Mouse (Mus musculus): ENCODE measurements around the gene Mcur1. TPM values are rescaled to one million over a fixed set of nuclear protein-coding genes. Genes with fewer than 3 reads are reported as not detected.

The Mcur1 gene
- polyA plus RNA-seq, 2 experiments: 18.1 to 19.7 TPM

DNA sequence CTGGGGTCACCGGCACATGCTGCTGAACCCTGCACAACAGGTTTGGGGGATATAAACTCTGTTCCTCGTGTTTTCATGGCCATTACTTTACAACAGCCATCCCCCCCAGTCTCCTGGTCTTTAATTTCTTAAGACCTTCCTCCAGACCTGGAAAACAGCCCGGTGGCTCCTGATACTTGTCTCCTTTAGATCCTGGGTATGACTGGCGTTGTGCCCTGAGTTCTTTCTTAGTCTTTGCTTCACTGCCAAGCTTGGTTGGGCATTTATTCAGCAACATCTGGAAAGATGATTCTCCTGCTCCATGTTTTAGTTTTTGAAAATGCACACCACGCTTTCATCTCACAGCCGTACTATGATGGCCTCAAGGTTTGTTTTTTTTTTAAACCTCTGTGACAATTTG, 40.7 kb downstream of the Mcur1 start:
- H3K27ac ChIP-seq (replicated peaks; ENCODE audit: low read depth, low read length): no peak overlapping the region
- no peak overlapping the region for H3K9ac ChIP-seq (ENCODE audit: low read depth, low read length, severe bottlenecking)
- H3K36me3 ChIP-seq (ENCODE audit: control insufficient read depth, insufficient read depth, low read length): no peaks in the 10 kb centered on the region
- H3K4me1 ChIP-seq (ENCODE audit: control insufficient read depth, insufficient read depth, low read length): peaks cover 4% of the 10 kb centered on the region
- no peak for TF ChIP-seq POLR2A (IDR thresholded peaks at IDR 0.05; ENCODE audit: borderline replicate concordance, extremely low read depth, insufficient read depth, insufficient read length)
- no peak overlapping the region for H3K4me3 ChIP-seq (replicated peaks; ENCODE audit: low read length)
- no peaks in the 10 kb centered on the region for H3K9me3 ChIP-seq (ENCODE audit: control insufficient read depth, low read length)
- H3K4me2 ChIP-seq (replicated peaks; ENCODE audit: low read depth, low read length, severe bottlenecking): no peak overlapping the region
- DNase-seq (ENCODE audit: low spot score): peak; percentile 67
- whole genome bisulfite sequencing: 65% methylated on average over 6 of the region's 6 CpGs
- no peak for ATAC-seq (ENCODE audit: low FRiP score, low read depth)
- H3K27me3 ChIP-seq (ENCODE audit: control insufficient read depth, insufficient read depth, low read length): no peaks in the 10 kb centered on the region

DNA sequence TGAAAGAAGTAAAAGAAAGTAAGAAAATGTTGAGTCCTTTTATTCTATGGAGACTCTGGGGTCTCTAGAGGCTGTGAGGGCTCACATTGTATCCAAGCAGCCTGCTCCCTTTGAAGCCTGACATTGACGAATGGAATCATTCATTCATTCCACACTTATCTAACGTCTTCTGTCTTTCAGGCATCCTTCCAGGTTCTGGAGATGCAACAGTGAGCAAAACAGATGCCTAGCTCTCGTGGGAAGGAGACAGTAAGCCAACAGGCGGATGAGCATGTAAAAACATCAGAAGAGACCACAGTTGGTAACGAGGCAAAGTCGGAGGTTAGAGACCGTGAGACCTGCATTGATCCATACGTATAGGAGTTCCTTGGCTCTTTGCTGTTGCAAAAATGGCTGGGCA, 42.6 kb downstream of the Mcur1 start:
- Histone ChIP-seq H3K36me3 (ENCODE audit: control insufficient read depth, insufficient read depth, low read length) (no peaks in the 10 kb centered on the region), H3K27ac (replicated peaks; ENCODE audit: low read depth, low read length) (no peak overlapping the region), H3K27me3 (ENCODE audit: control insufficient read depth, insufficient read depth, low read length) (no peaks in the 10 kb centered on the region), H3K9ac (ENCODE audit: low read depth, low read length, severe bottlenecking) (no peak overlapping the region), H3K4me1 (ENCODE audit: control insufficient read depth, insufficient read depth, low read length) (no peaks in the 10 kb centered on the region), H3K4me3 (replicated peaks; ENCODE audit: low read length) (no peak overlapping the region), H3K9me3 (ENCODE audit: control insufficient read depth, low read length) (no peaks in the 10 kb centered on the region), H3K4me2 (replicated peaks; ENCODE audit: low read depth, low read length, severe bottlenecking) (no peak overlapping the region)
- no peak for DNase-seq (ENCODE audit: low spot score)
- WGBS: 66% methylated on average over 8 of the region's 8 CpGs
- no peak for ATAC-seq (ENCODE audit: low FRiP score, low read depth)
- no peak for TF ChIP-seq POLR2A (IDR thresholded peaks at IDR 0.05; ENCODE audit: borderline replicate concordance, extremely low read depth, insufficient read depth, insufficient read length)

DNA sequence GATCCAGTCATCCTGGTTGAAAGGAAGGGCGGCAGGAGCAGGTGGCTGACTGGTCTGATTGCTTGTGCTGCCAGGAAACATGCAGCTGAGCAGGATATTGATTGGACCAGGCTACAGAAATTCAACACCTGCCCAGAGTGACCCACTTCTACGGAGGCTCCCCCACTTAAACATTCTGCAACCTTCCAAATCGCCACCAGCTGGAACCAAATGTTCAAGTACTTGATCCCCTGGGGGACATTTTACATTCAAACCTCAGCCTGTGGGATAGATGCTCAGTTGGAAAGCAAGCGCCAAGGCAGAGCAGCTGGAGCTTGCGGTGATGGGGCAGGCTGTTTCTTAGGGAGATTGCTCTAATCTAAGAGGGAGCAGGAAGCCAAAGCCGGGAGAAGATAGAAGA, 43.1 kb downstream of the Mcur1 start:
- ATAC-seq (ENCODE audit: low FRiP score, low read depth) (no peak), DNase-seq (ENCODE audit: low spot score) (peak; percentile 27)
- TF ChIP-seq POLR2A (IDR thresholded peaks at IDR 0.05; ENCODE audit: borderline replicate concordance, extremely low read depth, insufficient read depth, insufficient read length): no peak
- Histone ChIP-seq H3K27me3 (ENCODE audit: control insufficient read depth, insufficient read depth, low read length) (no peaks in the 10 kb centered on the region), H3K27ac (replicated peaks; ENCODE audit: low read depth, low read length) (no peak overlapping the region), H3K9ac (ENCODE audit: low read depth, low read length, severe bottlenecking) (no peak overlapping the region), H3K4me2 (replicated peaks; ENCODE audit: low read depth, low read length, severe bottlenecking) (no peak overlapping the region), H3K4me1 (ENCODE audit: control insufficient read depth, insufficient read depth, low read length) (no peaks in the 10 kb centered on the region), H3K4me3 (replicated peaks; ENCODE audit: low read length) (no peak overlapping the region), H3K9me3 (ENCODE audit: control insufficient read depth, low read length) (no peaks in the 10 kb centered on the region), H3K36me3 (ENCODE audit: control insufficient read depth, insufficient read depth, low read length) (no peaks in the 10 kb centered on the region)
- WGBS: 53% methylated on average over 6 of the region's 6 CpGs

DNA sequence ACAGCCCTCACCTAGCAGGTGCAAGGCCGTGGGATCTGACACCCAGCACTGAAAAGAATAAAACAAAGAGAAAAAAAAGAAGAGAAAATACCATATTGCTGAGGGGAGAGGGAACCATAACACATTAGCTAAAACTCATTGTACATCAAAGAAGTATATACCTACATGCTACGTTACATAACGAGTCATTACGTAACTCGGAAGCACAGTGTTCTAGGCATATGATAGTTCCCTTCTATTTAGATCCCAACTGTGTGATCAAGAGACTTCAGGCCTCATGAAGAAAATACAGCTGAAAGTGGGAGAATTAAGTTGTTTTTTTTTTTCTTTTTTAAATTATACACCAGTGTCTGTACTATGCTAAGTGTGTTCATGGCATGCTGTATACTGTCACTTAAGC, 43.9 kb downstream of the Mcur1 start:
- DNase-seq (ENCODE audit: low spot score) (no peak), ATAC-seq (ENCODE audit: low FRiP score, low read depth) (no peak)
- Histone ChIP-seq H3K9ac (ENCODE audit: low read depth, low read length, severe bottlenecking) (no peak overlapping the region), H3K4me3 (replicated peaks; ENCODE audit: low read length) (no peak overlapping the region), H3K9me3 (ENCODE audit: control insufficient read depth, low read length) (no peaks in the 10 kb centered on the region), H3K27me3 (ENCODE audit: control insufficient read depth, insufficient read depth, low read length) (no peaks in the 10 kb centered on the region), H3K4me2 (replicated peaks; ENCODE audit: low read depth, low read length, severe bottlenecking) (no peak overlapping the region), H3K27ac (replicated peaks; ENCODE audit: low read depth, low read length) (no peak overlapping the region), H3K36me3 (ENCODE audit: control insufficient read depth, insufficient read depth, low read length) (no peaks in the 10 kb centered on the region), H3K4me1 (ENCODE audit: control insufficient read depth, insufficient read depth, low read length) (no peaks in the 10 kb centered on the region)
- TF ChIP-seq POLR2A (IDR thresholded peaks at IDR 0.05; ENCODE audit: borderline replicate concordance, extremely low read depth, insufficient read depth, insufficient read length): no peak
- WGBS: 89% methylated on average over 5 of the region's 5 CpGs

DNA sequence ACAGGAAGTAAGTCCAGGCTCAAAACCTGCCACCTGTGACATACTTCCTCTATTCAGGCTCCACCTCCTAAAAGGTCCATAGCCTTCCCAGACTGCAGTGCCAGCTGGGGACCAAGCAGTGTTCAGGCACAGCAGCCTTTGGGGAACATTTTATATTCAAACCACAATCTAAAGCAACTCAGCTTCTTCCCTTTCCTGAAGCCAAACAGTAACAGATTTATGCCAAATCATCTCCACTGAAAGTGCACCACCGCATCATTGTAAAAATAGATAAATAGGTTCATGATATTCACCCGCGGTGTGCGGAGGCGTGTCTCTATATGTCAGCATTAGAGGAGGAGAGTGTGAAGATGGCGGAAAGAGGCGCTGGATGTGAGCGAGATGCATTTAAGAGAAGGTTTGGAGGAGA, 45.0 kb downstream of the Mcur1 start:
- 76% methylated on average over 8 of the region's 8 CpGs for WGBS
- no peak for TF ChIP-seq POLR2A (IDR thresholded peaks at IDR 0.05; ENCODE audit: borderline replicate concordance, extremely low read depth, insufficient read depth, insufficient read length)
- Histone ChIP-seq H3K27ac (replicated peaks; ENCODE audit: low read depth, low read length) (no peak overlapping the region), H3K36me3 (ENCODE audit: control insufficient read depth, insufficient read depth, low read length) (no peaks in the 10 kb centered on the region), H3K4me1 (ENCODE audit: control insufficient read depth, insufficient read depth, low read length) (no peaks in the 10 kb centered on the region), H3K9me3 (ENCODE audit: control insufficient read depth, low read length) (no peaks in the 10 kb centered on the region), H3K27me3 (ENCODE audit: control insufficient read depth, insufficient read depth, low read length) (no peaks in the 10 kb centered on the region), H3K9ac (ENCODE audit: low read depth, low read length, severe bottlenecking) (no peak overlapping the region), H3K4me3 (replicated peaks; ENCODE audit: low read length) (no peak overlapping the region), H3K4me2 (replicated peaks; ENCODE audit: low read depth, low read length, severe bottlenecking) (no peak overlapping the region)
- no peak for DNase-seq (ENCODE audit: low spot score)
- ATAC-seq (ENCODE audit: low FRiP score, low read depth): no peak

DNA sequence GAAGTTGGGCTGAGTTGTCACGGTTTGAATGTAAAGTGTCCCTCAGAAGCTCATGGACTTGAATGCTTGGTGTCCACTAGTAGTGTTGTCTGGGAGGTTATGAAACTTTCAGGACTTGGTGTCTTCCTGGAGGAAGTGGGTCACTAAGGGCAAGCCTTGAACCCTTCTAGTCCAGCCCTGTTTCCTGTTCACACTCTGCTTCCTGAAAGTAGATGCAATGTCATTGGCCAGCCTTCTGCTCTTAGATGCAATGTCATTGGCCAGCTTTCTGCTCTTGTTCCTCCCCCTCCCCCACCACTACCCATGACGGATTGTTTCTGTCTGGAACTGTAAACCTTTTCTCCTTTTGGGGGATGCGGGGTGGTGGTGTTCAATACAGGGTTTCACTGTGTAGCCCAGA, 47.3 kb downstream of the Mcur1 start:
- H3K9me3 ChIP-seq (ENCODE audit: control insufficient read depth, low read length): no peaks in the 10 kb centered on the region
- H3K9ac ChIP-seq (ENCODE audit: low read depth, low read length, severe bottlenecking): no peak overlapping the region
- H3K4me2 ChIP-seq (replicated peaks; ENCODE audit: low read depth, low read length, severe bottlenecking): no peak overlapping the region
- no peak for ATAC-seq (ENCODE audit: low FRiP score, low read depth)
- H3K27ac ChIP-seq (replicated peaks; ENCODE audit: low read depth, low read length): no peak overlapping the region
- WGBS: 84% methylated on average over 3 of the region's 3 CpGs
- no peaks in the 10 kb centered on the region for H3K27me3 ChIP-seq (ENCODE audit: control insufficient read depth, insufficient read depth, low read length)
- no peaks in the 10 kb centered on the region for H3K4me1 ChIP-seq (ENCODE audit: control insufficient read depth, insufficient read depth, low read length)
- no peak overlapping the region for H3K4me3 ChIP-seq (replicated peaks; ENCODE audit: low read length)
- H3K36me3 ChIP-seq (ENCODE audit: control insufficient read depth, insufficient read depth, low read length): no peaks in the 10 kb centered on the region
- no peak for DNase-seq (ENCODE audit: low spot score)
- TF ChIP-seq POLR2A (IDR thresholded peaks at IDR 0.05; ENCODE audit: borderline replicate concordance, extremely low read depth, insufficient read depth, insufficient read length): no peak

All from limb, embryonic 14.5 days (tissue).